Mouse (Mus musculus) heart, embryonic 14.5 days (tissue): ENCODE results near the gene Grin2c. TPM values are rescaled to one million over a fixed set of nuclear protein-coding genes. Genes with fewer than 3 reads are reported as not detected.

ENCODE experiments used
- ATAC-seq: fragments of 200-750 bp; cut with Nextera tagmentation; 2 replicates; pipeline ENCODE4 v1.8.0; 2017; ENCODE audit warnings: low read depth, moderate TSS enrichment; ENCODE audit not compliant: insufficient number of reproducible peaks, insufficient read depth, low FRiP score
- H3K27ac ChIP-seq, 2 experiments: fragments of 200-500 bp in 1 of 2; fragments of 300-500 bp in 1 of 2; sonication (generic) in 1 of 2; replicated peaks in 1 of 2; 2 replicates each; pipeline ENCODE4 v1.5.1; 2012 to 2014; ENCODE audit warnings: low read depth in 2 of 2, low read length in 2 of 2, control low read depth in 1 of 2, mild to moderate bottlenecking in 1 of 2, mixed read lengths in 1 of 2; ENCODE audit not compliant: control insufficient read depth in 1 of 2, insufficient read depth in 1 of 2
- H3K27me3 ChIP-seq: fragments of 300-500 bp; sonication (generic); 2 replicates; pipeline ENCODE4 v1.6.1; 2014; ENCODE audit warnings: mild to moderate bottlenecking, low read length, control low read depth; ENCODE audit not compliant: control insufficient read depth, insufficient read depth
- H3K36me3 ChIP-seq: fragments of 300-500 bp; sonication (generic); 2 replicates; pipeline ENCODE4 v1.6.1; 2014; ENCODE audit warnings: mild to moderate bottlenecking, control low read depth, low read length, mixed read lengths; ENCODE audit not compliant: control insufficient read depth, insufficient read depth
- H3K4me1 ChIP-seq, 2 experiments: fragments of 200-500 bp in 1 of 2; fragments of 300-500 bp in 1 of 2; sonication (generic) in 1 of 2; 2 replicates each; pipeline ENCODE4 v1.6.1; 2012 to 2014; ENCODE audit warnings: low read length in 2 of 2, control low read depth in 1 of 2, mixed read lengths in 1 of 2; ENCODE audit not compliant: control insufficient read depth in 2 of 2, insufficient read depth in 2 of 2
- H3K4me2 ChIP-seq: fragments of 300-500 bp; sonication (generic); 2 replicates; pipeline ENCODE4 v1.6.1; 2014; ENCODE audit warnings: mild to moderate bottlenecking, low read length
- H3K4me3 ChIP-seq, 2 experiments: fragments of 200-500 bp in 1 of 2; fragments of 300-500 bp in 1 of 2; sonication (generic) in 1 of 2; 2 replicates each; pipeline ENCODE4 v1.5.1; 2012 to 2014; ENCODE audit warnings: low read length in 2 of 2, mild to moderate bottlenecking in 2 of 2, control low read depth in 1 of 2, low read depth in 1 of 2, moderate library complexity in 1 of 2; ENCODE audit not compliant: control insufficient read depth in 1 of 2, insufficient read depth in 1 of 2
- H3K9ac ChIP-seq: fragments of 300-500 bp; sonication (generic); 2 replicates; pipeline ENCODE4 v1.6.1; 2014; ENCODE audit warnings: mild to moderate bottlenecking, low read length
- H3K9me3 ChIP-seq: fragments of 300-500 bp; sonication (generic); 2 replicates; pipeline ENCODE4 v1.6.1; 2016; ENCODE audit warnings: low read length, control low read depth; ENCODE audit not compliant: control insufficient read depth
- WGBS: fragments of 180-500 bp; shearing (Covaris S2); extraction: QIAGEN DNeasy Blood & Tissue Kit; methylation state at CpG from one replicate; pipeline ENCODE4 v1.1.7; 2014; 5-methylcytosine and 5-hydroxymethylcytosine counted together
- polyA plus RNA-seq: library from polyadenylated mRNA; unstranded; fragments of >200 nt; fragmentation: Nextera tagmentation; extraction: Ambion mirVana; gene quantifications from 2 replicates; pipeline ENCODE4 v1.2.1, GENCODE M21; 2014

Grin2c gene
- polyA plus RNA-seq, 1 experiment from 2014 or later, result 0.15 TPM

DNA sequence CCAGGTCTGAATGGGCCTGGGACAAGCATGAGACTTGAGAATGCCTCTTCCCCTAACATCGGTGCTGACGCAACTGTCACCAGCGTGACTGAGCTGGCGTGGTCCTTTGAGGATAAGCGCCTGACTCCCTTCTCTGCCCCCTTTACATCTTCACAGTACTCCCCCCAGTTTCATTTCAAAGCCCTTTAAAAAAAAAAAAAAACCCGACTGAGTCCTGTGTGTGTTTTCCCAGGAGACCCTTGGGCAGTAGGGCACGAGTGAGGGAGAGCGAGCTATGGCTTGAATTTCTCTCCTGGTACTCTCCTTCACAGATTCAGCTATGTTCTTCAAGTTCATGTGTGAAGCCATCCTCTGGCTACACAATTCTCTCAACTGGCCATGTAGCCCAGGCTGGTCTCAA, 31.1 kb upstream of the Grin2c start:
- peaks cover 2 to 3% of the 10 kb centered on the region in 2 experiments; a peak in 1 of 4 replicates for H3K4me1 ChIP-seq
- no peaks in the 10 kb centered on the region for H3K36me3 ChIP-seq
- H3K9ac ChIP-seq, result no peak overlapping the region
- ATAC-seq, result no peak
- H3K4me2 ChIP-seq, result no peak overlapping the region
- H3K27me3 ChIP-seq, result peaks cover 12% of the 10 kb centered on the region
- no peak overlapping the region for H3K27ac ChIP-seq
- H3K4me3 ChIP-seq, result no peak overlapping the region
- WGBS, result 48% methylated on average over 8 of the region's 8 CpGs
- H3K9me3 ChIP-seq, result no peaks in the 10 kb centered on the region

DNA sequence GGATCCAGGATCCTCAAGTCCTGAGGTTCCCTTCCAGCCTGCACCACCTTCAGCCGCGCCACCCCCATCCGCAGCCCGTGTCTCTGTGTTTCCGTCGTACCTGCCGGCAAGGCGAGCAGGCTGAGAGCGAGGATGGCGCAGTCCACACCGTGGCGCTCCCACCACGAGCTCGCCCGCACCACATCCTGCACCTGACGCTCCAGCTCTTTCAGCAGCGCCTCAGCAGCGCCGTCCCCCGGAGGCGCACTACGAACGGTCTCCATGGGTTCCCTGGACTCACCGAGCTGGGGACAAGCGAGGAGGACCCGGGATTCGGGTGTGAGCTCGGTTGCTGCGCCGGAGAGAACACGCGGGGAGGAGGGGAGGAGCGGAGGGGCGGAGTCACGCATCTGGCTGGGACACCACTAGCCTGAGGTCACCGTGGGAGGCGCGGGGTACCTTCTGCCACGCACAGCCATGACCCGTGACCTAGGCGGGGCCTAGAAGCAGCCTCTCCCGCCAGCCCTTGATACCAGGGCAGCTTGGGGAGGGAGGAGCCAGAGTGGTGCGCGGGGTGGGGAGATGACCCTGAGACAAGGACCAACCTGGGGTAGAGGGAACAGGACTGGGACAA, 30.3 kb upstream of the Grin2c start, which contains the start of gene Fads6:
TSS of gene Fads6 (minus strand) at position 450 of the 613 bp plus-strand sequence.
- peaks cover 9 to 10% of the 10 kb centered on the region in 2 experiments; a peak in 3 of 4 replicates for H3K4me1 ChIP-seq
- peaks cover 12% of the 10 kb centered on the region for H3K27me3 ChIP-seq
- under 1% methylated on average over 44 of the region's 44 CpGs for WGBS
- no peak within 1 kb of the TSS for H3K27ac ChIP-seq
- H3K36me3 ChIP-seq, result no peaks in the 10 kb centered on the region
- H3K9ac ChIP-seq, result peak within 1 kb of the TSS; percentile 56
- H3K4me3 ChIP-seq, result peak within 1 kb of the TSS; percentile 40 to 42
- peak within 1 kb of the TSS; percentile 83 for H3K4me2 ChIP-seq
- H3K9me3 ChIP-seq, result no peaks in the 10 kb centered on the region
- ATAC-seq, result peak; percentile 23; the same call in 1 of the 2 replicates

DNA sequence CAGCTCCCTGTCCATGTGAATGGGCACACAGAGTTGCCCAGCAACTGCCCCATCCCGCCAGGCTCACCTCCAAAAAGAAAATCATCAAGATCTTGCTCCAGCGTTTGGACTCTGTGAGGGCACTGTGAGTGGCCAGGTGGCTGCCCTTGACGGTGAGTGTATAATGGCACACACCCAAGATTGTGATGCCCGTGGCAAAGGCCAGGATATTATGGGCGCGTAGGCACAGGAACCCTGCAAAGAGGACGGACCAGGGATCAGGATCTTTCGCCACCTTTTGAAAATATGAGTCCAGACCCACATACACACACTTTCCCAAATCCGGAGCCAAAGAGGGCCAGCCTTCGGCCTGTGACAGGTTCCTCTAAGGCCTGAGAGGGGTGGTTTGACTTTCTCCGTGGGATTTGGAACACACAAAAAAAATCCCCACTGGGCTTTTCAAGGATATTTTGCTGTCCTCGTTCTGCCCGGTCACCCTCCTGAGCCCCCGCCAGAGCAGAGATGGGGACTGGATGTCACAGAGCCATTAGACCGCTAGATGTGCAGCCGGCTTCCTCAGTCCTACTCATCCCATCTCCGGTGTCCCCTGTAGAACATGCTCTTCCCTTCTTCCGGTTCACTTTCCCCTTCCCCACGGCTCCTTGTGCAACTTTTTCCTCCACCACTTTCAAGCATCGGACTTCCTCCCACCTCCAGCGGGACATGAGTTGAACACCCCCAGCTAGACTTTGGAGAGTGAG, 29.6 kb upstream of the Grin2c start:
- Histone ChIP-seq H3K4me1 (peaks cover 11 to 12% of the 10 kb centered on the region in 2 experiments; a peak in 3 of 4 replicates), H3K36me3 (no peaks in the 10 kb centered on the region), H3K9me3 (no peaks in the 10 kb centered on the region), H3K27ac (no peak overlapping the region), H3K27me3 (peaks cover 12% of the 10 kb centered on the region), H3K4me3 (peak overlapping the region; percentile 40 to 42), H3K4me2 (peak overlapping the region; percentile 83), H3K9ac (peak overlapping the region; percentile 56)
- no peak for ATAC-seq
- WGBS, result 55% methylated on average over 21 of the region's 21 CpGs

DNA sequence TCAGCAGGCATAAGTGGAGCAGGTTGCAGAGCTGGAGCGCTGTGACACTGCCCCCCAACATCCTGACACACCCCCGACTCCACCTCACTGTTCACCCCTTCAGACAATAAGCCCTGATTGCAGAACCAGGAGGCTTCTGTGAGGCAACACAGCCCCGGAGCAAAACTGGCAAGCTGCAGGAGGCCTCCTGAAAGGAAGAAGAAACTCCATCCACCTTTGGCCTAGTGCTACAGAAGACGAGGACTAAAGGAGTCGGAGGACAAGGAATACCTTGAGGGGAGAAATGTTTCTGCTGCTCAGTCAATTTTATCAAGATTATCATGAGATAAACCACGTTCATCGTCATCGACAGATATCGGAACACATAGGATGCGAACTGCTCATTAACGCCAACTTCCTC, 28.9 kb upstream of the Grin2c start:
- Histone ChIP-seq H3K4me3 (no peak overlapping the region), H3K4me1 (peaks cover 11 to 14% of the 10 kb centered on the region in 2 experiments; a peak in 3 of 4 replicates), H3K9me3 (no peaks in the 10 kb centered on the region), H3K4me2 (no peak overlapping the region), H3K27me3 (peaks cover 12% of the 10 kb centered on the region), H3K36me3 (no peaks in the 10 kb centered on the region), H3K9ac (no peak overlapping the region), H3K27ac (no peak overlapping the region)
- WGBS, result 81% methylated on average over 11 of the region's 11 CpGs
- no peak for ATAC-seq

DNA sequence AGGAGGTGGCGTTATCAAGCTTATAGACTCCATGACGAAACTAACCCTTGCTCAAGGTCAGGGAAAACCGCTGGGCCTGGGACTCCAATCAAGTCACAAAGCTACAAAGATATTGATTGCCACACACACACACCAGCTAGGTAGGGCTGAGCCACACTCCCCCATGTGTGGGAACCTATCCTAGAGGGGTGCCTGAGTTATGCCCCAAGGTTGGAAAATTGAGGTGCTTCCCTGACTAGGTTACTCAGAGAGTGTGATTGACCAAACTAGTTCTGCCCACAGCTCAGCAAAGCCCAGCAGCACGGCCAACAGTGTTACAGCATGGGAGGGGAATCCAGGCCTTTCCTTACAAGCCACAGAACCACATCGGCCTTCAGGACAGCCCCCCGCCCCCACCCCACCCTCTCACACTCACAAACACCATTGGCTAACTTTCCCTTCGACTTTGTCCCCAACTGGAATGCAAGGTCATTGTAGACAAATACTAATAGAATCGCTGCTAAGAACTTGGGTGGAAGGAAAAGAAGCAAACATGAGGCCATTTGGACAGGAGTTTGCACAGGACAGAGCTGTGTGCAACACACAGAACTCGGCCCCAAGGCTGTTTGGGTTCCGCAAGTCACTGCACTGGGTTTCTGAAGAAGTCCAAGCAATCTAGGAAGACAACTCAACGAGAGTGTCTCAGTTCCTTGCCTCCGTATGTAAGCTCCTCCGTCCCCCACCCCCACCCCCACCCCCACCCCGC, 25.8 kb upstream of the Grin2c start:
- Histone ChIP-seq H3K36me3 (no peaks in the 10 kb centered on the region), H3K9me3 (no peaks in the 10 kb centered on the region), H3K4me1 (peaks cover 17 to 18% of the 10 kb centered on the region in 2 experiments), H3K4me3 (no peak overlapping the region), H3K27ac (peak overlapping the region in 1 of 2 experiments; percentile 19; a peak in 1 of 4 replicates), H3K4me2 (no peak overlapping the region), H3K9ac (no peak overlapping the region; the same call in 1 of the 2 replicates), H3K27me3 (peaks cover 4% of the 10 kb centered on the region; the same call in 1 of the 2 replicates)
- WGBS, result 49% methylated on average over 14 of the region's 14 CpGs
- ATAC-seq, result no peak

DNA sequence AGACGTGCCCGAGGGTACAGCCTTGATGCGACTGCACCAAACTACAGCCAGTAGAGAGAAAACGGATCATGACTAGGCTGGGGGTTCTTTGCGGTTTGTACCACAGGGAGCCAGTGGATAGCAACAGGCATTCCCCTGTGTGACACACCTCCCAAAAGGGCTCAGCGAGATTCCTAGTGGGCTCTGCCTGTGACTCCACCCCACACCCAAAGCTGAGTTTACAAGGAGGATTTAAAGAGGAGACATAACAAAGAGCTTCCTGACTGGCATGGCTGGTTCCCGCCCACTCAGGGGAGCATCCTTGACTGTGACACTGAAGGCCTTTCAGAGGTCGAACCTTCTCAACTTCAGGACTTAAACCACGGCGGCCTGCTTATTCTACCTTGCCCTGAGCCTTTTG, 24.5 kb upstream of the Grin2c start:
- no peak overlapping the region for H3K4me2 ChIP-seq
- ATAC-seq, result no peak
- H3K36me3 ChIP-seq, result no peaks in the 10 kb centered on the region
- H3K27me3 ChIP-seq, result no peaks in the 10 kb centered on the region; the same call in 1 of the 2 replicates
- no peak overlapping the region for H3K4me3 ChIP-seq
- H3K4me1 ChIP-seq, result peaks cover 15% of the 10 kb centered on the region in 2 experiments
- no peaks in the 10 kb centered on the region for H3K9me3 ChIP-seq
- WGBS, result 78% methylated on average over 10 of the region's 10 CpGs
- H3K27ac ChIP-seq, result no peak overlapping the region
- H3K9ac ChIP-seq, result no peak overlapping the region

DNA sequence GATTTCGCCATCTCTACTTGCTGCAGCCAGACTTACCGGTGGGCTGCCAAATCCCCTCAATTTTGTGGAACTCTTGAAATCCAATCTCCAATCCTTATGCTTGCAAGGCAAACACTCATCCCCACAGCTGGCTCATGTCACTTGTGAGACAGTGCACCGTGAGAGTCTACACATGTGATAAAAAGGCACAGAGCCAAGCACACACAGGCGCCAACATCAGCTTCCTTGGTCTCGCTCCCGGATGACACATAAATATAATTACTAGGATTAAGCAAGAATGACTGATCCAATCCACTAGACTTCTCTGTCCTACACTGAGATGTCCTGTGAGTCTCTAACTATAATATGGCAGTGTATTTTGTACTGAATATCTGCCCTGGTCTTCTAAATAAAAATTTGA, 23.9 kb upstream of the Grin2c start:
- Histone ChIP-seq H3K4me1 (peaks cover 15% of the 10 kb centered on the region in 2 experiments), H3K27me3 (no peaks in the 10 kb centered on the region; the same call in 1 of the 2 replicates), H3K9ac (no peak overlapping the region), H3K36me3 (no peaks in the 10 kb centered on the region), H3K4me3 (no peak overlapping the region), H3K27ac (peak overlapping the region; percentile 36 to 57; a peak in 3 of 4 replicates), H3K4me2 (no peak overlapping the region), H3K9me3 (no peaks in the 10 kb centered on the region)
- ATAC-seq, result no peak
- WGBS, result 51% methylated on average over 6 of the region's 6 CpGs
